Mouse (Mus musculus) adrenal gland, postnatal 14 days (tissue): ENCODE measurements at regions not wholly inside any gene's neighbourhood (a gene's known extent, or its start where the extent isn't known, plus 50 kb on each side); places are given as distances from the start of the nearest gene placed in this dataset.

Source experiments
- DNase-seq: peaks from one replicate; pipeline ENCODE4 v3.0.0; 2021; ENCODE audit warnings: mixed read lengths

- no peak for DNase-seq
Measured at GRCm38 (mm10) chr16:95886131-95886530, 104.6 kb downstream of the Psmg1 start.

- DNase-seq: no peak
Measured at GRCm38 (mm10) chr16:95873297-95873696, 117.5 kb downstream of the Psmg1 start.

- DNase-seq: peak; percentile 48
Measured at GRCm38 (mm10) chr16:95872436-95872835, 118.3 kb downstream of the Psmg1 start.

- no peak for DNase-seq
Measured at GRCm38 (mm10) chr16:95870291-95870690, 120.5 kb downstream of the Psmg1 start.

- DNase-seq: no peak
Measured at GRCm38 (mm10) chr16:95869501-95869900, 121.3 kb downstream of the Psmg1 start.

- no peak for DNase-seq
Measured at GRCm38 (mm10) chr16:95868896-95869295, 121.9 kb downstream of the Psmg1 start.

- DNase-seq: no peak
Measured at GRCm38 (mm10) chr16:95867516-95867915, 123.2 kb downstream of the Psmg1 start.

GRCm38 (mm10) chr16:95866866-95867420, 123.8 kb downstream of the Psmg1 start:
- no peak for DNase-seq

- no peak for DNase-seq
Measured at GRCm38 (mm10) chr16:95865603-95866002, 125.2 kb downstream of the Psmg1 start.

GRCm38 (mm10) chr16:95864646-95865045, 126.1 kb downstream of the Psmg1 start:
- DNase-seq: no peak

- DNase-seq: no peak
Measured at GRCm38 (mm10) chr16:95864106-95864505, 126.7 kb downstream of the Psmg1 start.

GRCm38 (mm10) chr16:95863565-95863964, 127.2 kb downstream of the Psmg1 start:
- no peak for DNase-seq

GRCm38 (mm10) chr16:95862621-95863020, 128.1 kb downstream of the Psmg1 start:
- peak; percentile 41 for DNase-seq

- peak; percentile 72 for DNase-seq
Measured at GRCm38 (mm10) chr16:95861231-95861690, 129.5 kb downstream of the Psmg1 start.

- no peak for DNase-seq
Measured at GRCm38 (mm10) chr16:95860810-95861209, 129.9 kb downstream of the Psmg1 start.

- DNase-seq: no peak
Measured at GRCm38 (mm10) chr16:95860111-95860510, 130.6 kb downstream of the Psmg1 start.

- DNase-seq: no peak
Measured at GRCm38 (mm10) chr16:95857403-95857802, 133.4 kb downstream of the Psmg1 start.

GRCm38 (mm10) chr16:95855230-95855629, 135.5 kb downstream of the Psmg1 start:
- peak; percentile 55 for DNase-seq

- no peak for DNase-seq
Measured at GRCm38 (mm10) chr16:95851907-95852306, 138.9 kb downstream of the Psmg1 start.

- DNase-seq: no peak
Measured at GRCm38 (mm10) chr16:95848555-95849082, 142.1 kb downstream of the Psmg1 start.

GRCm38 (mm10) chr16:95847765-95848483, 142.8 kb downstream of the Psmg1 start:
- DNase-seq: no peak

- no peak for DNase-seq
Measured at GRCm38 (mm10) chr16:95845323-95845860, 143.5 kb downstream of the Ets2 start.

- DNase-seq: peak; percentile 63
Measured at GRCm38 (mm10) chr16:95844691-95845090, 142.8 kb downstream of the Ets2 start.
